Mouse (Mus musculus): ENCODE measurements around the gene Olfr656. TPM values are rescaled to one million over a fixed set of nuclear protein-coding genes. Genes with fewer than 3 reads are reported as not detected.

Gene Olfr656
- polyA plus RNA-seq, 1 experiment from 2014 or later, result not detected

- Histone ChIP-seq H3K4me2 (ENCODE audit: low read length) (peak within 1 kb of the TSS; percentile 56), H3K27ac (ENCODE audit: low read depth, low read length) (no peak within 1 kb of the TSS), H3K9ac (ENCODE audit: low read depth, low read length) (no peak within 1 kb of the TSS; the same call in 1 of the 2 replicates), H3K36me3 (ENCODE audit: control insufficient read depth, insufficient read depth, low read length) (no peaks in the 10 kb centered on the region), H3K4me3 (ENCODE audit: low read length) (peak within 1 kb of the TSS; percentile 35), H3K27me3 (replicated peaks; ENCODE audit: control insufficient read depth, insufficient read depth, low read length) (no peaks in the 10 kb centered on the region), H3K9me3 (ENCODE audit: control insufficient read depth, low read length) (no peaks in the 10 kb centered on the region), H3K4me1 (ENCODE audit: control insufficient read depth, insufficient read depth, low read depth, low read length) (no peaks in the 10 kb centered on the region)
- 26% methylated on average over 22 of the region's 22 CpGs for WGBS
- peak; percentile 91 for ATAC-seq
Observed at GRCm38 (mm10) chr7:104646841-104647482, 33.2 kb downstream of the Olfr656 start, which contains the start of gene Olfr658. TSS of gene Olfr658 (minus strand) at chr7:104647305.

DNA sequence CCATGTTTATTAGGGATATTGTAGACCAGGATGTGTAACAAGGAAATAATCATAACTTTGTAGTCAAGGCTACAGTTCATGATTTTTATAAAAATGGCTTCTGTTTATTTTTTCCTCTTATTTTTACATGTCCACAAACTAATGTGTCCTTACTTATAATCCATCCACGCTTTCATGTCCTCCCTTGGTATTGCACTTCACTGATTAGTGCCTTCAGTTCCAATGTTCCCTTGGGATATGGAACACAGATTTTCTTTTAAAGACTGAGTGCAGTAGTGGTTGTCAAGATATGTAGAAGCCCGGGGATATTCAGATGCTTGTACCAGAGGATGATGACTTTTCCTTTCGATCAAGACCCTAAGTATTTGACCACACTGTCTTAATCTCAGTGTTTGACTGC lies 52.7 kb downstream of the Olfr656 start, which contains the start of gene Olfr659:
Gene Olfr659, plus strand, starts transcription at position 301 of the 400 bp plus-strand sequence.
- H3K9me3 ChIP-seq (ENCODE audit: control insufficient read depth, low read length), result no peaks in the 10 kb centered on the region
- H3K9ac ChIP-seq (ENCODE audit: low read depth, low read length), result no peak within 1 kb of the TSS
- no peak within 1 kb of the TSS for H3K4me2 ChIP-seq (ENCODE audit: low read length)
- H3K36me3 ChIP-seq (ENCODE audit: control insufficient read depth, insufficient read depth, low read length), result no peaks in the 10 kb centered on the region
- H3K27ac ChIP-seq (ENCODE audit: low read depth, low read length), result no peak within 1 kb of the TSS
- H3K27me3 ChIP-seq (replicated peaks; ENCODE audit: control insufficient read depth, insufficient read depth, low read length), result no peaks in the 10 kb centered on the region
- ATAC-seq, result no peak
- H3K4me3 ChIP-seq (ENCODE audit: low read length), result no peak within 1 kb of the TSS
- WGBS, result 88% methylated on average over 3 of the region's 3 CpGs
- H3K4me1 ChIP-seq (ENCODE audit: control insufficient read depth, insufficient read depth, low read depth, low read length), result no peaks in the 10 kb centered on the region

Other genes with a start within 250 kb of the Olfr656 start
- not detected in 2 replicates for gene Trim30b, start 244.1 kb upstream of the Olfr656 start, polyA plus RNA-seq (2015; fragmentation: Nextera tagmentation; extraction: Ambion mirVana)
- 0.09 and 0.14 TPM in 2 replicates for gene Trim30c, start 213.1 kb upstream of the Olfr656 start, polyA plus RNA-seq (2015; fragmentation: Nextera tagmentation; extraction: Ambion mirVana)
- gene Trim30a, start 148.8 kb upstream of the Olfr656 start, polyA plus RNA-seq (2015; fragmentation: Nextera tagmentation; extraction: Ambion mirVana), result 0.48 and 0.61 TPM in 2 replicates
- gene Trim30d, start 106.1 kb upstream of the Olfr656 start, polyA plus RNA-seq (2015; fragmentation: Nextera tagmentation; extraction: Ambion mirVana), result 0.31 and 0.70 TPM in 2 replicates
- gene Olfr651, start 63.8 kb upstream of the Olfr656 start, polyA plus RNA-seq (2015; fragmentation: Nextera tagmentation; extraction: Ambion mirVana), result not detected in 2 replicates
- 0.08 and 0.10 TPM in 2 replicates for gene Olfr652, start 53.1 kb upstream of the Olfr656 start, polyA plus RNA-seq (2015; fragmentation: Nextera tagmentation; extraction: Ambion mirVana)
- 0.05 TPM in 1 of 2 replicates, not detected in the other for gene Olfr653, start 36.6 kb upstream of the Olfr656 start, polyA plus RNA-seq (2015; fragmentation: Nextera tagmentation; extraction: Ambion mirVana)
- gene Olfr654, start 26.9 kb upstream of the Olfr656 start, polyA plus RNA-seq (2015; fragmentation: Nextera tagmentation; extraction: Ambion mirVana), result not detected in 2 replicates
- not detected in 2 replicates for gene Olfr655, start 12.2 kb upstream of the Olfr656 start, polyA plus RNA-seq (2015; fragmentation: Nextera tagmentation; extraction: Ambion mirVana)
- gene Olfr657, start 10.8 kb downstream of the Olfr656 start, polyA plus RNA-seq (2015; fragmentation: Nextera tagmentation; extraction: Ambion mirVana), result not detected in 2 replicates
- 0.16 and 0.25 TPM in 2 replicates for gene Olfr658, start 33.4 kb downstream of the Olfr656 start, polyA plus RNA-seq (2015; fragmentation: Nextera tagmentation; extraction: Ambion mirVana)
- not detected in 2 replicates for gene Olfr659, start 52.8 kb downstream of the Olfr656 start, polyA plus RNA-seq (2015; fragmentation: Nextera tagmentation; extraction: Ambion mirVana)
- gene Olfr661, start 72.5 kb downstream of the Olfr656 start, polyA plus RNA-seq (2015; fragmentation: Nextera tagmentation; extraction: Ambion mirVana), result not detected in 2 replicates
- gene Usp17le, start 163.5 kb downstream of the Olfr656 start, polyA plus RNA-seq (2015; fragmentation: Nextera tagmentation; extraction: Ambion mirVana), result not detected in 2 replicates
- not detected in 2 replicates for gene Usp17lb, start 228.6 kb downstream of the Olfr656 start, polyA plus RNA-seq (2015; fragmentation: Nextera tagmentation; extraction: Ambion mirVana)
- gene Usp17la, start 243.1 kb downstream of the Olfr656 start, polyA plus RNA-seq (2015; fragmentation: Nextera tagmentation; extraction: Ambion mirVana), result not detected in 2 replicates